29 mouse cellular contexts compared by ENCODE assay signal in the genomic region with DNA sequence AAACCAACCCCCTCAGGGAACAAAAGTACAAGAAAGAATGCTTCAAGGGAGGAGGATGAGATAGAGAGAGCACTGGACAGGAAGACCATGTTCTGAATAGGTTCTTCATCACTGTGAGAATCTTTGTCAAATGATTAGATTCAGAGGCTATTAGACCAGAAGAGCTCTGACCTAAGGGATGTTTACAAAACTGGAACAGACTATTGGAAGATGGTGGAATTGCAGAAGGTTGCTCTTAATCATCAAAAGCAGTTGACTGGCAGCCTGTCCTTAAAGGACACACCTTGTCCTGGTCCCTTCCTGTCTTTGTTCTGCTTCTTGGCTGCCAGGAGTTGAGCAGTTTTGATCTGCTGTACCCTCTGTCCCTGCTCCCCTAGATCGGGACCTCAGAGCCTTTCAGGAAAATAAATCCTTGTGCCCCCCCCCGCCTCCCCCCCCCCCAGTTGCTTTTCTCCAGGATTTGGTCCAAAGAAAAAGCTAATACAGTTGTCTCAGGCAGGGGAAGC. TPM values are rescaled to one million over a fixed set of nuclear protein-coding genes. Genes with fewer than 3 reads are reported as not detected.
DNase-seq lines count a peak whose midpoint lies in the region; ATAC-seq and TF ChIP-seq lines count a peak whose summit lies in the region.
"Had no signal": no experiment of that assay in that cellular context is flagged by ENCODE, and none has a peak within 500 bp of the region (broad histone marks: within the 10 kb centered on the region; RNA-seq: fewer than 3 reads in every experiment).

No protein-coding gene starts in this region.

- no peaks in the 10 kb centered on the region for H3K27me3 ChIP-seq in midbrain, embryonic 11.5 days (ENCODE audit: control insufficient read depth, insufficient read depth, low read length)
- no peaks in the 10 kb centered on the region for H3K27me3 ChIP-seq in midbrain, embryonic 14.5 days (ENCODE audit: control insufficient read depth, insufficient read depth, low read length)
- H3K27me3 ChIP-seq: embryonic facial prominence, embryonic 12.5 days; forebrain, embryonic 15.5 days; heart, embryonic 12.5 days; limb, embryonic 12.5 days; liver, embryonic 15.5 days; midbrain, embryonic 15.5 days; neural tube, embryonic 15.5 days; stomach, embryonic 15.5 days had no signal

- ATAC-seq in midbrain, embryonic 11.5 days (ENCODE audit: low FRiP score): no peak
- no peak for ATAC-seq in midbrain, embryonic 14.5 days (ENCODE audit: low FRiP score, low TSS enrichment)
- ATAC-seq in erythroblast, adult 5-6 weeks (replicated peaks; ENCODE audit: low FRiP score, poor library complexity, severe bottlenecking): no peak
- ATAC-seq: forebrain, embryonic 15.5 days; hindbrain, embryonic 16.5 days; midbrain, embryonic 15.5 days had no signal

- H3K4me1 ChIP-seq in midbrain, embryonic 11.5 days (ENCODE audit: control insufficient read depth, insufficient read depth, low read length): no peaks in the 10 kb centered on the region
- no peaks in the 10 kb centered on the region for H3K4me1 ChIP-seq in midbrain, embryonic 14.5 days (ENCODE audit: control insufficient read depth, insufficient read depth, low read length)
- H3K4me1 ChIP-seq: embryonic facial prominence, embryonic 12.5 days; forebrain, embryonic 15.5 days; heart, embryonic 12.5 days; limb, embryonic 12.5 days; midbrain, embryonic 15.5 days; neural tube, embryonic 15.5 days; stomach, embryonic 15.5 days had no signal

- TF ChIP-seq CTCF in layer of hippocampus, adult 2 months (conservative IDR thresholded peaks at IDR 0.05): peak; percentile 44

- H3K4me3 ChIP-seq in layer of hippocampus, adult 2 months: no peak overlapping the region
- H3K4me3 ChIP-seq in midbrain, embryonic 11.5 days (ENCODE audit: low read depth, low read length): no peak overlapping the region
- H3K4me3 ChIP-seq in midbrain, embryonic 14.5 days (replicated peaks; ENCODE audit: low read depth, low read length): no peak overlapping the region
- H3K4me3 ChIP-seq: embryonic facial prominence, embryonic 12.5 days; forebrain, embryonic 10.5 days; forebrain, embryonic 15.5 days; heart, embryonic 12.5 days; limb, embryonic 12.5 days; liver, embryonic 15.5 days; midbrain, embryonic 15.5 days; neural tube, embryonic 15.5 days; stomach, embryonic 15.5 days had no signal

- DNase-seq in heart, adult 11 months: peak; percentile 95
- no peak for DNase-seq in heart, postnatal 10 days
- no peak for DNase-seq in layer of hippocampus, adult 2 months (ENCODE audit: low spot score in 2 of 2)
- no peak for DNase-seq in layer of hippocampus, adult 11-12 months (ENCODE audit: low spot score)
- peak; percentile 75 for DNase-seq in midbrain, embryonic 11.5 days (ENCODE audit: low spot score, missing footprints)
- no peak for DNase-seq in midbrain, embryonic 14.5 days
- DNase-seq: adrenal gland, postnatal 10 days; cerebellum, adult 9-10 months; cerebellum, postnatal 36 days; gastrocnemius, postnatal 36 days; kidney, adult 8-10 months; kidney, postnatal 4 days; layer of hippocampus, adult 9-11 months; right cerebral cortex, postnatal 25 days; thymus, postnatal 14 days had no signal

- 55% methylated on average over 2 of the region's 2 CpGs for WGBS in midbrain, embryonic 11.5 days
- WGBS in midbrain, embryonic 14.5 days: 46% methylated on average over 2 of the region's 2 CpGs

- H3K9ac ChIP-seq in midbrain, embryonic 11.5 days (ENCODE audit: low read length): no peak overlapping the region
- no peak overlapping the region for H3K9ac ChIP-seq in midbrain, embryonic 14.5 days (replicated peaks; ENCODE audit: low read length)
- H3K9ac ChIP-seq: embryonic facial prominence, embryonic 12.5 days; forebrain, embryonic 15.5 days; heart, embryonic 12.5 days; limb, embryonic 12.5 days; liver, embryonic 15.5 days; midbrain, embryonic 15.5 days; neural tube, embryonic 15.5 days; stomach, embryonic 15.5 days had no signal

- H3K9me3 ChIP-seq in midbrain, embryonic 11.5 days (ENCODE audit: control insufficient read depth, low read length): no peaks in the 10 kb centered on the region
- H3K9me3 ChIP-seq in midbrain, embryonic 14.5 days (ENCODE audit: control insufficient read depth, low read length): no peaks in the 10 kb centered on the region
- H3K9me3 ChIP-seq: embryonic facial prominence, embryonic 12.5 days; forebrain, embryonic 10.5 days; forebrain, embryonic 15.5 days; G1E; heart, embryonic 12.5 days; limb, embryonic 12.5 days; liver, embryonic 15.5 days; midbrain, embryonic 15.5 days; neural tube, embryonic 15.5 days; stomach, embryonic 15.5 days had no signal

- intact Hi-C loops in heart, postnatal 10 days (cut with DNase I): loop anchor here (2.0 kb wide), 1 partner anchor 18 kb away; no protein-coding TSS in a partner anchor

- H3K36me3 ChIP-seq in midbrain, embryonic 11.5 days (ENCODE audit: control insufficient read depth, insufficient read depth, low read length): no peaks in the 10 kb centered on the region
- no peaks in the 10 kb centered on the region for H3K36me3 ChIP-seq in midbrain, embryonic 14.5 days (ENCODE audit: control insufficient read depth, insufficient read depth, low read length)
- H3K36me3 ChIP-seq: embryonic facial prominence, embryonic 12.5 days; forebrain, embryonic 10.5 days; forebrain, embryonic 15.5 days; G1E; heart, embryonic 12.5 days; limb, embryonic 12.5 days; liver, embryonic 15.5 days; midbrain, embryonic 15.5 days; neural tube, embryonic 15.5 days; stomach, embryonic 15.5 days had no signal

- no peak overlapping the region for H3K27ac ChIP-seq in layer of hippocampus, adult 2 months
- H3K27ac ChIP-seq in midbrain, embryonic 11.5 days (ENCODE audit: low read depth, low read length): no peak overlapping the region
- H3K27ac ChIP-seq in midbrain, embryonic 14.5 days (replicated peaks; ENCODE audit: low read depth, low read length): no peak overlapping the region
- H3K27ac ChIP-seq: embryonic facial prominence, embryonic 12.5 days; forebrain, embryonic 10.5 days; forebrain, embryonic 15.5 days; kidney, postnatal 0 days; limb, embryonic 12.5 days; liver, embryonic 15.5 days; macrophage; midbrain, embryonic 15.5 days; neural tube, embryonic 15.5 days; stomach, embryonic 15.5 days had no signal

- no peak overlapping the region for H3K4me2 ChIP-seq in midbrain, embryonic 11.5 days
- no peak overlapping the region for H3K4me2 ChIP-seq in midbrain, embryonic 14.5 days (ENCODE audit: low read length)
- H3K4me2 ChIP-seq: embryonic facial prominence, embryonic 12.5 days; forebrain, embryonic 15.5 days; heart, embryonic 12.5 days; limb, embryonic 12.5 days; liver, embryonic 15.5 days; midbrain, embryonic 15.5 days; neural tube, embryonic 15.5 days; stomach, embryonic 15.5 days had no signal

RNA-seq across cellular contexts. Expression of gene Mrpl1, which starts 12.7 kb away (rescaled TPM):
- total RNA-seq in heart, postnatal 10 days (2021): 10 to 100 TPM; 25.1 to 27.0 TPM
- total RNA-seq in layer of hippocampus, adult 2 months (2021): 10 to 100 TPM; 15.8 to 17.4 TPM
- 22.4 and 26.3 TPM in 2 replicates for polyA plus RNA-seq in midbrain, embryonic 11.5 days (2014; fragmentation: Nextera tagmentation; extraction: Ambion mirVana)
- polyA plus RNA-seq in midbrain, embryonic 14.5 days (2014; fragmentation: Nextera tagmentation; extraction: Ambion mirVana): 16.3 and 17.5 TPM in 2 replicates
- total RNA-seq in erythroblast, adult 5-6 weeks (2015; ENCODE audit: low replicate concordance): 5.0 and 7.1 TPM in 2 replicates
- 6.8 and 15.6 TPM in 2 replicates for total RNA-seq in erythroblast, adult 5-6 weeks (2017; ENCODE audit: low replicate concordance)

RNA-seq across cellular contexts. Expression of gene Cnot6l, which starts 32.6 kb away (rescaled TPM):
- 100 to 1,000 TPM in 1 of 2 experiments, 10 to 100 TPM in 1; 74.8 to 102 TPM for total RNA-seq in heart, postnatal 10 days (2021)
- 10 to 100 TPM; 70.7 to 77.9 TPM for total RNA-seq in layer of hippocampus, adult 2 months (2021)
- 9.1 and 10.6 TPM in 2 replicates for polyA plus RNA-seq in midbrain, embryonic 11.5 days (2014; fragmentation: Nextera tagmentation; extraction: Ambion mirVana)
- 17.7 and 19.2 TPM in 2 replicates for polyA plus RNA-seq in midbrain, embryonic 14.5 days (2014; fragmentation: Nextera tagmentation; extraction: Ambion mirVana)
- total RNA-seq in erythroblast, adult 5-6 weeks (2015; ENCODE audit: low replicate concordance): 14.0 and 20.9 TPM in 2 replicates
- 4.7 and 7.8 TPM in 2 replicates for total RNA-seq in erythroblast, adult 5-6 weeks (2017; ENCODE audit: low replicate concordance)

Comparison
In these comparisons a context has a peak if more than half of its experiments do, and no peak if none do; other contexts are left out.
1. DNase-seq: peak in heart, adult 11 months (single experiment) and midbrain, embryonic 11.5 days (single experiment); none in heart, postnatal 10 days (0 of 2), layer of hippocampus, adult 2 months (0 of 2), layer of hippocampus, adult 11-12 months (single experiment) and midbrain, embryonic 14.5 days (single experiment).